Mouse (Mus musculus) left cerebral cortex, adult 8-10 months (tissue): ENCODE data around the gene Trio. TPM values are rescaled to one million over a fixed set of nuclear protein-coding genes. Genes with fewer than 3 reads are reported as not detected.

Experiments used
- DNase-seq, 2 experiments: peaks; one replicate each; pipeline ENCODE4 v3.0.0; 2022; ENCODE audit warnings: low spot score in 2 of 2
- total RNA-seq, 4 experiments: library from RNA; stranded (reverse); gene quantifications; 2 replicates each; pipeline ENCODE4 v1.2.4; 2022

Trio gene
- total RNA-seq, 4 experiments from 2014 or later: 199 to 218 (median 207) TPM

GRCm38 (mm10) chr15:27947880-27948279 lies 77.8 kb downstream of the Trio start:
- no peak for DNase-seq

- DNase-seq: no peak
Observed at GRCm38 (mm10) chr15:27945570-27945969, 80.1 kb downstream of the Trio start.

DNA sequence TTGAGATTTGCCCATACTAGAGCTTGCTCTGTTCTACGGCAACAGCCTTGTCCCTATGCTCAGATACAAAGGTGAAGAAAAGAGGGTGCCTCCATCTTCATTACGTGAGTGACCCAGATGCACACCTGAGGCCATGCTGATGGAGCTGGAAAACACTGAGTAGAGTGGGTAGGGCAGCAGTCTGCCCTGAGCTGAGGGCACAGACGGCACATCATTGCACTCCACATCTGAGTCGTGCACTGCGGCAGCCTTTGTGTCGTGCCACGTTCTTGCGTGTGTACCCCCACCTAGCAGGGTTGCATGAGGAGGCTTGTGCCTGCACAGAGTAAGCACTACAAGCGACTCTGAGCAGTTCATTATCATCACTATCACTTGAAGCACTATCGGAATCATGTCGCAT lies 80.8 kb downstream of the Trio start:
- DNase-seq: no peak

DNA sequence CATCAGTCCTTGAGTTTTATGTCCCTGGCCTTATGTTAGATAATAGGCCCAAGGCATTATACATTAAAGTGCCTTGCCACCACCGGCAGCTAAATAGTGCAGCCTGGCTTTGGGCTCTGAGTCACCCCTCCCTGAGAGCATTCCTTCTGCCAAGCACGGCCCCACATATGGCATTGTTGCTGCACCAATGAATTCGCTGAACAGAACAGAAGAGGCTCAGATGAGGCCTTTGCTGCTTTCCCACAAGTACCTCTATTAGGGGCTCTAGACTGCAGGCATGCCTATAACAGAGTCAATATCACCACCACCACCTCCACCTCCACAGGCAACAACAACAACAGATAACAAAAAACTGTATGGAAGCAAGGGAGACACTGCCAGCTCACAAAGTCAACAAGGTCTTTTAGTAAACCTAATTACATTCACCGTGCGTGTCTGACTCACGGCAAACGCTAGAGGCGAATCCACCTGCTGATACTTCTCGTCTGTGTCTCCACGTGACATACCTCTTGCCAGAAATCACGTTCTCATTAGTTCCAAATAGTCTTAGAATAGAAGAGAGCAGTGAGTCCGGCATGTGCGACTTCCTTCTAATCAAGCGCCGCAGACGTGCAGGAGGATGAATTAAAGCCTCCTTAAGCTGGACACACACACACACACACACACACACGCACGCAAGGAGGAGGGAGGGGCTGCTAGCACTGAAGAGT lies 82.0 kb downstream of the Trio start:
- DNase-seq: peak in 1 of 2 experiments; percentile 69

- DNase-seq: peak in 1 of 2 experiments; percentile 50
Observed at GRCm38 (mm10) chr15:27942148-27942847, 83.3 kb downstream of the Trio start.

DNA sequence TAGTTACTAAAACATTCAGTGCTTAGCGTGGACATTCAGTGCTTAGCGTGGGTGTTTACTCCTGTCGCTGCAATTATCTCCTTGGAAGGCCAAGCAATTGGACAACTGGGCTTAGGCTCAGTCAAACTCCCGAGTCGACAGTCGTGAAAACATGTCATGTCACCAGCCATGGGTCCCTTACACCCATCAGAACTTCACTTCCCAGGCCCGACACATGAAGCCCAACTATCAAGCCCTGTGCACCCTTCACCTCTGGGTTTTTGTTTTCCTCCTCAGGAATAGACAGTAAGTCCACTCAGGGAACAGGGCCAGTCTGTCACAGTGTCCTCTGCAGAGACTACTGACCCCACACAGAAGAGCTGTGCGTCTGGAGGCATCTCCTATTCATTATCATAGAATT lies 84.2 kb downstream of the Trio start:
- DNase-seq: no peak

DNA sequence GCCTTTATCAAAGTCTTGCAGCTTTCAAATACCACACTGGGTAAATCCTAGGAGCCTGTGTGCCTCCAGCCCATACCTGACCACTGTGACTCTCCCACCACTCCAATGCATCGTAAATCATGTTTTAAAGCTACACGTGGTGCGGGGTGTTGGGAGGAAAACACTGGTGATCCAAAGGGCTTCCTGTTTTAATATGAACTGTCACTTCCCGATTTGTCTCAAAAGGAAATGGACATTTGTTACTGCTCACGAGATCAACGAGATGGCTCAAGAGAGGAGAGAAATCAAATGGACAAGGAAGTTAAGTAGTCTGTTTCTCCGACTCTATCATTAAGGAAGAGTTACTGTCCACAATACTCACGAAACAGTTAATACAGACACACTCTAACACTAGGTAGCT lies 84.6 kb downstream of the Trio start:
- DNase-seq: no peak

DNA sequence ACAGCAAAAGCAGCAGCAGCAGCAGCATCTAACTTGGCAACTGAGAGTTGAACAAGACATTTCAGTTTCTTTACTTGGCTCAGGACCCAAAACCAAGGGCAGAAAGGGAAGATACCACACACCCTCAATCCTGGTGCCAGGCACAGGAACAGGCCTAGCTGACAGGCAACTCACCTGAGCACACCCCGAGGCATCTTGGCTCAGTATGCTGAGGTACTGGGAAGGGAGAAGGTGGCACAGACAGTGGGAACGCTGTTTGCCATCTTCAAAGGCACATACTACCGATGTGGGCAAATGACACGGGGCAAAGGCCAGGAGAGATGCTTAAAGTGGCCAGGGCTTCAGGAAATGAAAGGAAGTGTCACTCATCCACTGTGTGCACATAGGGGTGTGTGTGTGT lies 85.6 kb downstream of the Trio start:
- no peak for DNase-seq

- DNase-seq: no peak
Observed at GRCm38 (mm10) chr15:27938886-27939285, 86.8 kb downstream of the Trio start.

GRCm38 (mm10) chr15:27937861-27938833 lies 87.5 kb downstream of the Trio start:
- DNase-seq: no peak

- DNase-seq: peak; percentile 47 to 79
Observed at GRCm38 (mm10) chr15:27937003-27937860, 88.4 kb downstream of the Trio start.

DNA sequence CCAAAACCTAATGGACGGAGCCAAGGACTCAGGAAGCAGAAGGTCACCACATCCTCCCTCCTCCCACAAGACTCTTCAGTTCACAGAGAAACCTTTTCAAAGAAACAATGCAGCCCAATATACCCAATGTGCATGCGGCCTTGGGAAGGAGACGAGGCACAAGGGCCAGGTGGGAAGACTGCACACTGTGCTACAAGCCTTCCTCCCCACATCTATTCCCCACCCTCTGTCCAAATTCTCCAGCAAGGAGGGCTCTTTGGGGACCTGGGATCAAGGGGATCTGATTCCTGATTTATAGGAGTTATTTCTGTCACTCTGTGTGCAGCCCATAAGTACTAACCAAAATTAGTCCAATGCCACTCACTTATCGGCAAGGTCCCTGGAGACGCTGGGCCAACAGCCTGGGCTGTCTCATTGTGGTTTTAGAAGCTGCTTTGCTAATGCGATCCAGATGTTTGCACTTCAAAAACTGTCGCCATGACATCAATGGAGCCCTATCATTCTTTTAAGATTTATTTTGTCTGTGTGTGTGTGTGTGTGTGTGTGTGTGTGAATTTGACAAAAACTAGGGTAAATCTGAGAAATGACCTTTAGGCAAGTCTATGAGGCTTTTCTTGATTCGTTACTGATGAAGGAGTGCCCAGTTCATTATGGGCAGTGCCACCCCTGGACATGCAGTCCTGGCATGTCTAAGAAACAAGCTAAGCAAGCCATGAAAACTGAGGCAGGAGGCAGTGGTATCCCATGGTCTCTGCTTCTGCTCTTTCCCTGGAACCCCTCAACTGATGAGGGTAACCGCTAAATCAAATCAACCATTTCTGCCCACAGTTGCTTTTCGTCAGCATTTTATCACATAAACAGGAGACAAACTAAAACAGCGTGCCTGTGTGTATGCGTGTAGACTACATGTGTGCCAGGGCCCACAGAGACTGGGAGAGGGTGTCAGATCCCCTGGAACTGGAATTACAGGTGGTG lies 89.6 kb downstream of the Trio start:
- DNase-seq: no peak

DNA sequence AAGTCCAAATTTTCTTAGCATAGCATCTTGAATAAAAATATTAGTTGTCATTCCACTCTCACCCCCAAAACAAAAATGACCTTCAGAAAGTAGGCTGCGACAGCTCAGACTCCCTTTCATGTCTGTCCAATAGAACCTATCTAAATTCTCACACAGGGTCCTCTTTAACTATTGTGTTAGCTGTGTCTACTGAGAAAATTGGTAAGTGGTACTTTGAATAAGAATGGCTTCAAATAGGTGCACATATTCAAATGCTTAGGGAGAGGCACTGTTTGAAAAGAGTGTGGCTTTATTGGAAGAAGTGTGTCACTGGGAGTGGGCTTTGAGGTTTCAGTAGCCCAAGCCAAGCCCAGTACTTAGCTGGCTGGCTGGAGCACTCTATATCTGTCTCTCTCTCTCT lies 92.4 kb downstream of the Trio start:
- DNase-seq: no peak

- no peak for DNase-seq
Observed at GRCm38 (mm10) chr15:27931891-27932290, 93.8 kb downstream of the Trio start.

DNA sequence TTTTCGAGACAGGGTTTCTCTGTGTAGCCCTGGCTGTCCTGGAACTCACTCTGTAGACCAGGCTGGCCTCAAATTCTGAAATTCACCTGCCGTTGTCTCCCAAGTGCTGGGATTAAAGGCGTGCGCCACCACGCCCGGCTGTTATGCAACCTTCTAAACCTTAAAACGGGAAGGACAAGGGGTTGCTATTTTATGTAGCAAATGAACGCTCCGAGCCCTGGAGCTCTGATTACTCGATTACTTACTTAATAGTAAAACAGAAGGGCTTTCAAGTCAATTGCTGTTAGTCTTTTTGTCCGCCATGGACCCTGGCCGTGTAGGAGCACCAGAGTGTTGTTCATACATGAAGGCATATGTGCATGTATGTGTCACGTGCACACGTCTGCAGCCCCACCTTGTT lies 94.2 kb downstream of the Trio start:
- no peak for DNase-seq

DNA sequence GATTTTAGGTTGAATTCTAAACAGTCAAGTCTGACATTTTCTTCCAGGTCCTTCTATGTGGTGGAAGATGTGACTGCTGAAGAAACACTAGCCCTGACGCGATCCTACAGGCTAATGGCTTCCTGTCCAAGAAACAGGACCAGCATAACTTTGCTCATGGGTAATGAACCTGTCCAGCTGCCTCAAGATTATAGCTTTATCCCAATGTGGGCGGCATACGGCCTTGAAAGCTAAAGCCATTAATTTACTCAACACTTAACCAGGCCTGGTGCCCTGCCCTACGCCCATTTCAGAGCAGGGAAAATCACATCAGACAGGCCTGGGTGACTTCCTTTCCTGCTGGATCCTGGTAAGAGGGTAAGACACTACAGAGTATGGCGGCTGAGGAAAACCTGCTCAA lies 98.0 kb downstream of the Trio start:
- DNase-seq: no peak

DNA sequence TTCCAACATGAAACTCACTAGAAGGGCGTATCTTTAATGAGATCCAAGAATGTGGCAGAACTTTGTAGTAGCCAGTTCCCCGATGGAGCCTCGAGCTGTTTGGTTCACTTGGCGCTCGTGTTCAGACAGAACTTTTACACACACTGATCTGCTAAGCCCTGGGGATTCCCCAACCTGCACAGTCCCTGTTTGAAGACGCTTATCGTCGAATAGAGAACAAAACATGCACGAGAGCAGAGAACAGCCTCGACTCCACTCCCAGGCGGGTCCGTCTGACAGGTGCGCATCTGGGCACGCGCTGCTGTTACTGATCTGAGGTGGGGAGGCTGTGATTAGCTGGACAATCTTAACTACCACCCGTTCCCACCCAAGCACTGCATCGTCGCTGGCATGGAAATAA lies 98.7 kb downstream of the Trio start:
- DNase-seq: no peak

DNA sequence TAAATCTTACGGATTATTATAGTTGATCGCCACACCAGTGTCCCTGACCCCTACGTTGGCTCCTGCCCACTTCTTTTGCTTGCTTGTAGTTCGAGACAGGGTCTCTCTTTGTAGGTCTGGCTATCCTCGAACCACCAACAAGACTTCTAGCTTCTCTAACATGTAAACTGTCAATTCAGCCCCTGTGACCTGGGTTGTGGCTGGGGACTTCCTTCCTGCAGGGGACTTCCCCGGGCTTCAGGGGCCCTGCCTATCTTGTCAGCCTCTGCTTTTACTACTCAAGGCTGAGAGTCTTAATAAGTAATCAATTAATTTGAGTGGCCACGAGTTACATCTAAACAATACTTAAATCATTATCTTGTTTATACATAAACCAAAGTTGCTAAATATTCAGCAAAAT lies 99.2 kb downstream of the Trio start:
- no peak for DNase-seq

GRCm38 (mm10) chr15:27925865-27926264 lies 99.8 kb downstream of the Trio start:
- no peak for DNase-seq
